Mouse (Mus musculus): ENCODE results near the gene Car15.

Gene Car15

DNA sequence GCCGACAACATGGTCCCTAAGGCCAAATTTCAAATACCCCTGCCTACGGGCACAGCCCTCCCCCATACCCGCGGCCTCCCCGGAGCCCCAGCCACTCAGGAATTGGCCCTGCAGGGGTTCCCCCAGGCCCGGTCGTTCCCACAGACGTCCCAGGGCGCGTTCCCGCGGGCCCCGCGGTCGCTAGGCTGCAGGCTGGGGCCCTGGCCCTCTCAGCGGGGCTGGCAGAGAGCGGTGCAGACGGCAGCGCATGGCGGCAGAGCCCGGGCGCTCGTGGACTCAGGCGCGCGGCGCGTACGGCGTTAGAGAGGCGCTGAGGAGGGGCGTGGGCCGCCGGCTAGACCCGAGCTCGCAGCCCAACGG, 4.9 kb downstream of the Car15 start:
- no peak for DNase-seq (ENCODE audit: low spot score)

DNA sequence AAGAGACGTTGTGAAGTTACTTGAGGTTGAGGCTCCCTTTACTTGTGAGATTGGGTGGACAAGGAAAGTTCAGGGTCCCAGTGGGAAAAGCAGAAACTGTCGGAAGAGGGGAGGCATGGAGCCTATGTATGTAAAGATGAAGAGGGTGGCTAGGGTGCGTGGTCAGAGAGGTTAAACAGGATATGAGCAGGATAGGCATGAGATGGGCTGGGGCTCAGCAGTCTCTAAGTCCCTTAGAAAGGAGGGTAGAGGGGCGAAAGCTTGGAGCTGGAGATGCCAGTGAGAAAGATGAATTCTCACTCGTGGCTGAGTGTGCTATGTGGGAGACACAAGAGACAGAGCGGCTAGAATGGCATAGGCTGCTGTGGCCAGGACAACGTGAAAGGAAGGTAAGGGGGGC, 5.3 kb downstream of the Car15 start, which contains the start of gene B830017H08Rik:
Gene B830017H08Rik, plus strand, starts transcription at position 301 of the 400 bp plus-strand sequence.
- no peak for DNase-seq (ENCODE audit: low spot score)

- no peak for DNase-seq (ENCODE audit: low spot score)
Measured at GRCm38 (mm10) chr16:17831781-17832180, 6.4 kb downstream of the Car15 start.

DNA sequence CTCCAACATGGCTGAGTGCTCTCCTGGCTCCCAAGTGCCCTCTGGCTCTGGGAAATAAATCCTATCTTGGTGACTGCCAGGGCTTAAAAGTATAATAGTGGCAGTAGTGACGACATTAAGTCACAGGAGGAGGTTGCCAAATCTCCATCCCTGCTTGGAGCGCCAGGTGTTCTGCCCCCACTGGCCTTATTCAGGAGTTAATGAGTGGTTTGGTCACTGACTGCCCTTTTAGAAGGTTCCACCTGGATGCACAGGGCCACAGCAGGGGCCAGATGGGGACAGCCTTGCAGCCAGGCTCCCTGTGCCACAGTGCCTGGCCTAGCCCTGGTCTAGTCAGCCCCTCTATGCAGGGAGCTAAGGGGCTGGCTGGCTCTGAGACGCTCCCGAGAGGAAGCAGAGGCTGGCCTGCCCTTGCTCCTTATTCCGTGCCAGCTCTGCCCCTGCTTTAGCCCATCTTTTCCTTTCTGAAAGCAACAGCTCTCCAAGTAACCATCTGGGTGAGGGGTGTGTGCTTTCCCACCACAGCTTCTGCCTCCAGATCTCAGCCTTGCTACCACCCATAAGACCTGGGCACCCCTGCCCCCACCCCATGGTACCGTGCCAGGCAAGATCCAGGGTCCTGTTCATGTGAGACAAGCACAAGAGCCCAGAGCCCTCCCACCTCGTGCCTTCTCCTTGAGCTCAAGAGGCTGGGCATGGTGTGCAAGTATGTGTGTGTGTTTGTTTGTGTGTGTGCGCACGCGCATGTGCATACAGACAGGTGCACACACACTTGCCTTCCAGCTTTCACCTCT, 7.6 kb downstream of the Car15 start:
- DNase-seq (ENCODE audit: low spot score) = no peak

- no peak for DNase-seq (ENCODE audit: low spot score)
Measured at GRCm38 (mm10) chr16:17828867-17829266, 9.3 kb downstream of the Car15 start.

- no peak for DNase-seq (ENCODE audit: low spot score)
Measured at GRCm38 (mm10) chr16:17828229-17828628, 9.9 kb downstream of the Car15 start.

GRCm38 (mm10) chr16:17826500-17826899, 11.7 kb downstream of the Car15 start:
- DNase-seq (ENCODE audit: low spot score) = no peak

DNA sequence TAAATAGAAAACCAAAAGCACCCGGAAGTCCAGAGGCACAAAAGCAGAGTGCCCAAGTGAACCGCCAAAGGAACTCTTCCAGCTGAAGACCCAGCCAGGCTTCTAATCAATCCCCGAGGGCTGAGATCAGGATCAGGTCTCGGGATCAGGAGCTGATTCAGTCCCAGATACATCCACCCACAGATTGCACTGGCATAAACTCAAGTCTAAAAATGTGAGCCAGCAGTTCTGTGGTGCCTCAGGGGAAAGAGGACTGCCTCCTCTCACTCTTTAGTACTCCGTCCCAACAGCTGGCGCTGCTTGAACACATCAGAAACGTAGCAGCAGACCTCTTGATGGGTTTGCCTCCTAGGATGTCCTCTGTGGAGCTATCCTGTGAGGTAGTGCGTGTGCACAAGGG, 21.6 kb downstream of the Car15 start:
- DNase-seq (ENCODE audit: low spot score) = no peak

DNA sequence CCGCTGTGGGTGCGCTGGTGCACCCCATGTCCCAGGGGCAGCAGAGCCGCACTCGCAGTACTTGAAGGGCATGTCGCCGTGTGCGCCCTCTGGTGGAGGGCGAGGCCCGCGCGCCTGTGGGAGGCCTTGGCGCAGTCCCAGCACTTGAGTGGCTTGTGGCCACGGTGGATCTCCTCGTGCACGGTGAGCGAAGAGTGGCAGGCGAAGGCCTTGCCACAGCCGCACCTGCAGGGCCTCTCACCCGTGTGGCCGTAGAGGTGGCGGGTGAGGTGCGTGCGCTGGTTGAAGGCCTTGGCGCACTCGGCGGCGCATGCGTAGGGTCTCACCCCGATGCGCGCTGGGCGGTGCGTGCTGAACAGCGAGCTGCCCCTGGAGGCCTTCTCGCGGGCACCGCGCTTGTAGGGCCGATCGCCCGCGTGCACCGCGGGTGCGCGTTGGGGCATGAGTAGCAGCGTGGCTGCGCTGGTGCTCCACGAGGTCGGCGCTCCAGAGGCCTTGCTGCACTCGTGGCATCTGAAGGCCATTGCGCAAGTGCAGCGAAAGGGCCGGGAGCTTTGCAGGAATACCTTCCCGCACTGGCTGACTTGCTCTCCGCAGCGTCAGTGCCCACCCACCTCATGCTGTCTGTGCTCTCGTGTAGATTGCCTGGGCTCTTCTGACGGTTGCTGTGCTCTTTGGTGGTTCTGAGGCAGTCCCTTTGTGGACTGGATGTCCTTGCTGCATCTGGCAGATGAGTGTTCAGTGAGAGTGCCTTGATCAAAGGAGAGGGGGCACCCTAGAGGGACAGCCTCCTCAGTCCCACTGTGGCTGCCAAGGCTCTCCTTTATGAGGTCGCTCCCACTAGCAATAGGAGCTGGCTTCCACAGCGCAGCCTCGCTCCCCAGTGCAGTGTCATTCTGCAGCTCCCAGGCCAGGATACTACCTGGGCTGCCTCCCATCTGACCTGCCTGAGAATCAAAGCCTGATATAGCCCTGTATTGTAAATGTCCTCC, 22.5 kb downstream of the Car15 start:
- peak; percentile 63 for DNase-seq (ENCODE audit: low spot score)

- DNase-seq (ENCODE audit: low spot score) = no peak
Measured at GRCm38 (mm10) chr16:17813173-17813572, 25.0 kb downstream of the Car15 start.

DNA sequence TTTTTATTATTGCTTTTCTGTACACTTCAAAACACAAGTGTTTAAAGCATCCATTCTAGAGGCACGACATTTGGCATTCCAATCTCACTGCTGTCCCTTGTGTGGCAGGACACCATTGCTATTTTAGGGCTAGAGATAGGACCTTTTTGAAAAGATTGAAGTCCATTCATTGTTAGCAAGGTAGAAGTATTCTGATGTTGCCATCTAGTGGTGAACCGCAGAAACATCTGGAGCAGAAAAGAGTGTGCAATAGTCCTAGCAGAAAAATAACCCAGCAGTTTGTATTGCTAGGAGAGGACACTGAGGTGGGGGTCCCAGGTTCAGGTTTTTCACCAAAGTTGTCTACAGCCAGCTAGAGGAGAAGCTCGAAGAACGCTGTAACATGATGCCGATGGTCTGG, 26.0 kb downstream of the Car15 start:
- peak; percentile 35 for DNase-seq (ENCODE audit: low spot score)

- no peak for DNase-seq (ENCODE audit: low spot score)
Measured at GRCm38 (mm10) chr16:17809711-17810110, 28.5 kb downstream of the Car15 start.

DNA sequence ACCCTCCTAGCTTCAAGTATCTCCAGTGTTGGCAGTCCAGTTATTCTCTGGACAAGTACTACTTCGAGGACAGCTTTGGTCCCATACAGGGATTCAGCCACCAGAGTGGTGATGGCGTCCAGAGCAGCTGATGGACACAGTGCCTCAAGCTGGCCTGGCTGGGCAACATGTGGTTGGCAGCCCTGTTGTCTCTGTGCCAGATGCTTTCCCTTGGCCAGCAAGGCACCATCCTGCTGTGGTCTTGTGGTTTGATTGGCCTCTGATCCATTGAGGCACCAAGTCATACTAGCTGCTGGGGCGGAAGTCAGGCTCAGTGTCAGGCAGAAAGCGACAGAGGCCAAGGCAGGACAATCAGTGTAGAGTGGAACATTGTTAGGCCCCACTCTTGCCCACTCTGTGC, 29.0 kb downstream of the Car15 start:
- no peak for DNase-seq (ENCODE audit: low spot score)

- peak; percentile 69 for DNase-seq (ENCODE audit: low spot score)
Measured at GRCm38 (mm10) chr16:17807192-17808009, 30.8 kb downstream of the Car15 start.

DNA sequence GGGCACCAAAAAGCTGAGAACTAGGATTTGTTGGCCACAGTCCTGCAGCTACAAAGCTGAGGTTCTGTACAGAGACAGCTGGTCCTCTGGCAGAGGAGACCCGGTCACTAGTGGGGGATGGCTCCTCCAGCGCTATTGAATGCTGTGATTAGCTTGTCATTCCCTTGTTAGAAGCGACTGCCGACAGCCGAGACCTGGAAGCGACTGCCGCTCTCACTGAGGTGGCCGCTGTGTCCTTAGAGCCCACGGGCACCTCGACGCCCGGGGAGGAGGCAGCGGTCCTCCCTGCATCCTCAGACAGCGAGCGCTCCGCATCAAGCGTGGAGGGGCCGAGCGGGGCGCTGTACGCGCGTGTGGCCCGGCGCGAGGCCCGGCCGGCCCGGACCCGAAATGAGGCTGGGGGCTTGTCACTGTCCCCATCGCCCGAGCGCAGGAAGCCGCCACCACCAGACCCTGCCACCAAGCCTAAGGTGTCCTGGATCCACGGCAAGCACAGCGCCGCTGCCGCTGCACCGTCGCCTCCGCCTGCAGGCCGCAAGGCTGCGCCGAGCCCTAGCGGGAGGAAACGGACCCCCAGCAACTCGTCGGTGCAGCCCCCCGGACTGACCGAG, 31.5 kb downstream of the Car15 start:
- no peak for DNase-seq (ENCODE audit: low spot score)

GRCm38 (mm10) chr16:17804982-17805381, 33.2 kb downstream of the Car15 start:
- no peak for DNase-seq (ENCODE audit: low spot score)

GRCm38 (mm10) chr16:17804449-17804912, 33.7 kb downstream of the Car15 start:
- peak; percentile 37 for DNase-seq (ENCODE audit: low spot score)

DNA sequence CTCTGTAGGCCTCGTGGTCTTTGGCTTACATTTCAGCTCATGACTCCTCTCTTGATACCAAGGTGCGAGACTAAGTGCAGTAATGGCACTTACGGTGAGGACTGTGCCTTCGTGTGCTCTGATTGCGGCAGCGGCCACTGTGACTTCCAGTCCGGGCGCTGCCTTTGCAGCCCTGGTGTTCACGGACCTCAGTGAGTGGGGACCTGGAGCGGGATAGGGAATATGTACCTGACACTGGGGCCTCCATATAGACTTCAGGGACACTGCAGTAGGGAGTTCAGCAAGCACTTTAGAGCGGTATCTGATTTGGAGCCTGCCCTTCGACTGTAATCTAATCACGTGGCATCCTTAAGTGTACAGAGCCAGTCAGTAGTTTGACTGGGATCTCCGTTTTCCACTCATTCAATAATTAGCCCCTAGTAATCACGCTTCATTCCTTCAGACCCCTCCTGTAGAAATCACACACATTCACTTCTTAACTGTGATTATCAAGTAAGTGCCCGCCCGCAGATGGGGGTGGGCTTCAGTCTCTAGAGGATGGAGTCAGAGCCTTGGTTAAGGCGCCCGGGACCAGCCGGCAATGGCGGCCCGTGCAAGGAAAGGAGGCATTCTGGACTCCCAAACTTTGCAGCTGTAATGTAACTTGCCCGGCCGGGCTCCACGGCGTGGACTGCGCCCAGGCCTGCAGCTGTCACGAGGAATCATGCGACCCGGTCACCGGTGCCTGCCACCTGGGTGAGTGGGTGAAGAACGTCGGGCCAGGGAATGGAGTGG, 34.3 kb downstream of the Car15 start:
- no peak for DNase-seq (ENCODE audit: low spot score)

GRCm38 (mm10) chr16:17802839-17803674, 35.1 kb downstream of the Car15 start:
- no peak for DNase-seq (ENCODE audit: low spot score)

GRCm38 (mm10) chr16:17802456-17802838, 35.7 kb downstream of the Car15 start:
- no peak for DNase-seq (ENCODE audit: low spot score)
